ENCODE assay signal across 8 mouse cellular contexts in genomic region chr11:120631726-120632448, GRCm38 (mm10). TPM values are rescaled to one million over a fixed set of nuclear protein-coding genes. Genes with fewer than 3 reads are reported as not detected.
DNase-seq lines count a peak whose midpoint lies in the region; ATAC-seq and TF ChIP-seq lines count a peak whose summit lies in the region.

No protein-coding gene starts in this region.

- H3K4me1 ChIP-seq in lung, embryonic 14.5 days (ENCODE audit: insufficient read depth), result peaks cover 19% of the 10 kb centered on the region
- H3K4me1 ChIP-seq in embryonic facial prominence, embryonic 13.5 days, result peaks cover 28% of the 10 kb centered on the region
- H3K4me1 ChIP-seq in intestine, embryonic 15.5 days (replicated peaks), result peaks cover 39% of the 10 kb centered on the region

- H3K4me2 ChIP-seq in lung, embryonic 14.5 days, result peak overlapping the region; percentile 86
- peak overlapping the region; percentile 76 for H3K4me2 ChIP-seq in embryonic facial prominence, embryonic 13.5 days
- H3K4me2 ChIP-seq in intestine, embryonic 15.5 days (replicated peaks), result peak overlapping the region; percentile 85
- H3K4me2 ChIP-seq in myocyte (ENCODE audit: low read depth), result peak overlapping the region; percentile 94

- peak overlapping the region; percentile 95 for H3K4me3 ChIP-seq in lung, embryonic 14.5 days (ENCODE audit: low read depth, low read length)
- peak overlapping the region; percentile 97 for H3K4me3 ChIP-seq in embryonic facial prominence, embryonic 13.5 days
- H3K4me3 ChIP-seq in intestine, embryonic 15.5 days (replicated peaks), result peak overlapping the region; percentile 94
- H3K4me3 ChIP-seq in myocyte, result peak overlapping the region; percentile 68

- peak overlapping the region; percentile 93 for H3K27ac ChIP-seq in lung, embryonic 14.5 days (ENCODE audit: low read depth)
- H3K27ac ChIP-seq in embryonic facial prominence, embryonic 13.5 days, result peak overlapping the region; percentile 86; the same call in 1 of the 2 replicates
- peak overlapping the region; percentile 74; the same call in 1 of the 2 replicates for H3K27ac ChIP-seq in intestine, embryonic 15.5 days

- H3K79me2 ChIP-seq in myocyte (ENCODE audit: control insufficient read depth, insufficient read depth), result peaks cover 59% of the 10 kb centered on the region

- H3K27me3 ChIP-seq in lung, embryonic 14.5 days (ENCODE audit: insufficient read depth, low read length), result no peaks in the 10 kb centered on the region
- H3K27me3 ChIP-seq in embryonic facial prominence, embryonic 13.5 days, result no peaks in the 10 kb centered on the region
- H3K27me3 ChIP-seq in intestine, embryonic 15.5 days (replicated peaks), result no peaks in the 10 kb centered on the region
- H3K27me3 ChIP-seq in myocyte (ENCODE audit: control insufficient read depth, insufficient read depth, insufficient read length), result no peaks in the 10 kb centered on the region

- TF ChIP-seq POLR2A in myocyte (IDR thresholded peaks at IDR 0.05; ENCODE audit: insufficient read length, low read depth), result no peak

- no peak for TF ChIP-seq CTCF in lung, embryonic 14.5 days (IDR thresholded peaks at IDR 0.05; ENCODE audit: low read depth)

- WGBS in lung, embryonic 14.5 days, result 43% methylated on average over 4 of the region's 4 CpGs
- WGBS in embryonic facial prominence, embryonic 13.5 days, result 59% methylated on average over 4 of the region's 4 CpGs
- WGBS in intestine, embryonic 15.5 days, result 61% methylated on average over 4 of the region's 4 CpGs

- peak overlapping the region; percentile 91 for H3K9ac ChIP-seq in lung, embryonic 14.5 days
- peak overlapping the region; percentile 94 for H3K9ac ChIP-seq in embryonic facial prominence, embryonic 13.5 days
- H3K9ac ChIP-seq in intestine, embryonic 15.5 days, result peak overlapping the region; percentile 95

- H3K36me3 ChIP-seq in lung, embryonic 14.5 days (ENCODE audit: insufficient read depth), result peaks cover 26% of the 10 kb centered on the region
- H3K36me3 ChIP-seq in embryonic facial prominence, embryonic 13.5 days, result peaks cover 25% of the 10 kb centered on the region
- H3K36me3 ChIP-seq in intestine, embryonic 15.5 days, result peaks cover 13% of the 10 kb centered on the region
- peaks cover 14% of the 10 kb centered on the region for H3K36me3 ChIP-seq in myocyte (ENCODE audit: control insufficient read depth, insufficient read depth)

- no peaks in the 10 kb centered on the region for H3K9me3 ChIP-seq in lung, embryonic 14.5 days (ENCODE audit: low read depth, low read length)
- H3K9me3 ChIP-seq in embryonic facial prominence, embryonic 13.5 days, result no peaks in the 10 kb centered on the region
- no peaks in the 10 kb centered on the region for H3K9me3 ChIP-seq in intestine, embryonic 15.5 days

- ATAC-seq in lung, embryonic 14.5 days (ENCODE audit: insufficient read depth), result no peak
- no peak for ATAC-seq in embryonic facial prominence, embryonic 13.5 days (ENCODE audit: insufficient number of reproducible peaks, insufficient read depth, low FRiP score, low TSS enrichment, low read depth)
- ATAC-seq in intestine, embryonic 15.5 days, result no peak

- peak overlapping the region; percentile 89 for H3ac ChIP-seq in myocyte (ENCODE audit: control insufficient read depth, insufficient read length)

- no peak for DNase-seq in lung, embryonic 14.5 days
- DNase-seq in lung, postnatal 36 days, result no peak
- DNase-seq in embryo, embryonic 9.5 days (ENCODE audit: extremely low spot score), result no peak
- no peak for DNase-seq in Muller cell, postnatal 12 days (ENCODE audit: inconsistent ontology term)
- DNase-seq in cerebellum, adult 18-20 months, result no peak

TF ChIP-seq in myocyte, 11 proteins besides CTCF, POLR2A, EP300 and RAD21:
- TF ChIP-seq MYOG (IDR thresholded peaks at IDR 0.05; ENCODE audit: control insufficient read depth in 1 of 3, insufficient read depth in 1 of 3, insufficient read length in 2 of 3, low read depth in 2 of 3) (no peak), USF1 (IDR thresholded peaks at IDR 0.05; ENCODE audit: low read depth) (no peak), MYOD1 (IDR thresholded peaks at IDR 0.05; ENCODE audit: control insufficient read depth in 1 of 3, insufficient read length in 2 of 3, low read depth in 2 of 3) (no peak), E2F4 (IDR thresholded peaks at IDR 0.05; ENCODE audit: insufficient read depth) (no peak), POLR2AphosphoS2 (IDR thresholded peaks at IDR 0.05; ENCODE audit: insufficient read length, low read depth) (no peak), REST (IDR thresholded peaks at IDR 0.05; ENCODE audit: insufficient read depth, insufficient read length) (no peak), TCF3 (IDR thresholded peaks at IDR 0.05; ENCODE audit: insufficient read length, low read depth) (no peak), CEBPB (IDR thresholded peaks at IDR 0.05; ENCODE audit: insufficient read depth, poor library complexity, severe bottlenecking) (no peak), TCF12 (IDR thresholded peaks at IDR 0.05; ENCODE audit: insufficient read depth, poor library complexity, severe bottlenecking) (no peak), SRF (IDR thresholded peaks at IDR 0.05; ENCODE audit: control insufficient read depth, insufficient read length, low read depth) (no peak), MAX (IDR thresholded peaks at IDR 0.05; ENCODE audit: low read depth) (no peak)

RNA-seq across cellular contexts. Expression of gene Mafg, which starts 1.5 kb away (rescaled TPM):
- polyA plus RNA-seq in lung, embryonic 14.5 days (2014; fragmentation: Nextera tagmentation; extraction: Ambion mirVana), result 25.3 and 28.6 TPM in 2 replicates
- polyA plus RNA-seq in embryonic facial prominence, embryonic 13.5 days (2015; fragmentation: Nextera tagmentation; extraction: Ambion mirVana), result 22.0 and 30.0 TPM in 2 replicates
- 26.9 and 28.5 TPM in 2 replicates for polyA plus RNA-seq in intestine, embryonic 15.5 days (2015; fragmentation: Nextera tagmentation; extraction: Ambion mirVana)
- polyA plus RNA-seq in myocyte (2012; fragmentation: generic; extraction: Trizol), result 43.1 TPM

RNA-seq across cellular contexts. Expression of gene Sirt7, which starts 6.8 kb away (rescaled TPM):
- 26.1 and 33.1 TPM in 2 replicates for polyA plus RNA-seq in lung, embryonic 14.5 days (2014; fragmentation: Nextera tagmentation; extraction: Ambion mirVana)
- polyA plus RNA-seq in embryonic facial prominence, embryonic 13.5 days (2015; fragmentation: Nextera tagmentation; extraction: Ambion mirVana), result 26.6 and 30.0 TPM in 2 replicates
- polyA plus RNA-seq in intestine, embryonic 15.5 days (2015; fragmentation: Nextera tagmentation; extraction: Ambion mirVana), result 40.1 and 42.2 TPM in 2 replicates
- polyA plus RNA-seq in myocyte (2012; fragmentation: generic; extraction: Trizol), result 29.9 TPM

RNA-seq across cellular contexts. Expression of gene Pycr1, which starts 11.7 kb away (rescaled TPM):
- 29.0 and 29.8 TPM in 2 replicates for polyA plus RNA-seq in lung, embryonic 14.5 days (2014; fragmentation: Nextera tagmentation; extraction: Ambion mirVana)
- polyA plus RNA-seq in embryonic facial prominence, embryonic 13.5 days (2015; fragmentation: Nextera tagmentation; extraction: Ambion mirVana), result 27.7 and 34.9 TPM in 2 replicates
- 26.4 TPM in 2 replicates for polyA plus RNA-seq in intestine, embryonic 15.5 days (2015; fragmentation: Nextera tagmentation; extraction: Ambion mirVana)
- 56.9 TPM for polyA plus RNA-seq in myocyte (2012; fragmentation: generic; extraction: Trizol)

RNA-seq across cellular contexts. Expression of gene Pcyt2, which starts 14.2 kb away (rescaled TPM):
- 95.3 and 99.5 TPM in 2 replicates for polyA plus RNA-seq in lung, embryonic 14.5 days (2014; fragmentation: Nextera tagmentation; extraction: Ambion mirVana)
- 150 and 152 TPM in 2 replicates for polyA plus RNA-seq in embryonic facial prominence, embryonic 13.5 days (2015; fragmentation: Nextera tagmentation; extraction: Ambion mirVana)
- polyA plus RNA-seq in intestine, embryonic 15.5 days (2015; fragmentation: Nextera tagmentation; extraction: Ambion mirVana), result 250 and 306 TPM in 2 replicates
- polyA plus RNA-seq in myocyte (2012; fragmentation: generic; extraction: Trizol), result 117 TPM

RNA-seq across cellular contexts. Expression of gene Myadml2, which starts 16.1 kb away (rescaled TPM):
- 1.1 TPM in 1 of 2 replicates, not detected in the other for polyA plus RNA-seq in lung, embryonic 14.5 days (2014; fragmentation: Nextera tagmentation; extraction: Ambion mirVana)
- not detected in 2 replicates for polyA plus RNA-seq in embryonic facial prominence, embryonic 13.5 days (2015; fragmentation: Nextera tagmentation; extraction: Ambion mirVana)
- polyA plus RNA-seq in intestine, embryonic 15.5 days (2015; fragmentation: Nextera tagmentation; extraction: Ambion mirVana), result not detected in 2 replicates
- 4.6 TPM for polyA plus RNA-seq in myocyte (2012; fragmentation: generic; extraction: Trizol)
